Mouse (Mus musculus) heart, adult 2 months (tissue): ENCODE measurements around the gene Slc10a4.

Source experiments
- CTCF ChIP-seq: fragments of 200-600 bp; IDR thresholded peaks from 2 replicates; pipeline ENCODE4 v1.8.1; 2022; ENCODE audit warnings: antibody characterized with exemption, mild to moderate bottlenecking, moderate library complexity
- EP300 ChIP-seq: fragments of 200-500 bp; IDR thresholded peaks from 2 replicates; pipeline ENCODE4 v1.6.1; 2011; ENCODE audit warnings: low read depth, low read length, control low read depth; ENCODE audit not compliant: insufficient read depth

DNA sequence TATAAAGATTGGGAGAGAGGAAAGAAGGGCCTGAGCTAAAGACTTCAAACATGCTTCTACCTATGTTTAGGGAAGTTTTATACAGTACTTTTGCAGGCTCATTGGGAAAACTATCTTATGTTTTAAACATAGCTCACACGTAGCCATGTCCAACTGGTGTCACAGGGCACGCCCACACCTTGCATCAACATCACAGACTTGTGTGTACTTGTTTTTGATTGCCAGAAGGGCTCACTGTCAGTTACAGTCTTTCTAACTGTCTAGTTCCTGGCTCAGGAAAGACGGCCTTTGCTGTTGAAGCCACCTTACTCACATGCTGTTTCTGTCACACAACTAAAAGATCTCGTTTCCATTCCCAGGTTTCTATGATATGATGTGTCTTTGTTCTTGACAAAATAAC lies 30.1 kb upstream of the Slc10a4 start:
- TF ChIP-seq CTCF: no peak
- no peak for TF ChIP-seq EP300
